7 mouse cellular contexts compared by ENCODE assay signal in the genomic region with DNA sequence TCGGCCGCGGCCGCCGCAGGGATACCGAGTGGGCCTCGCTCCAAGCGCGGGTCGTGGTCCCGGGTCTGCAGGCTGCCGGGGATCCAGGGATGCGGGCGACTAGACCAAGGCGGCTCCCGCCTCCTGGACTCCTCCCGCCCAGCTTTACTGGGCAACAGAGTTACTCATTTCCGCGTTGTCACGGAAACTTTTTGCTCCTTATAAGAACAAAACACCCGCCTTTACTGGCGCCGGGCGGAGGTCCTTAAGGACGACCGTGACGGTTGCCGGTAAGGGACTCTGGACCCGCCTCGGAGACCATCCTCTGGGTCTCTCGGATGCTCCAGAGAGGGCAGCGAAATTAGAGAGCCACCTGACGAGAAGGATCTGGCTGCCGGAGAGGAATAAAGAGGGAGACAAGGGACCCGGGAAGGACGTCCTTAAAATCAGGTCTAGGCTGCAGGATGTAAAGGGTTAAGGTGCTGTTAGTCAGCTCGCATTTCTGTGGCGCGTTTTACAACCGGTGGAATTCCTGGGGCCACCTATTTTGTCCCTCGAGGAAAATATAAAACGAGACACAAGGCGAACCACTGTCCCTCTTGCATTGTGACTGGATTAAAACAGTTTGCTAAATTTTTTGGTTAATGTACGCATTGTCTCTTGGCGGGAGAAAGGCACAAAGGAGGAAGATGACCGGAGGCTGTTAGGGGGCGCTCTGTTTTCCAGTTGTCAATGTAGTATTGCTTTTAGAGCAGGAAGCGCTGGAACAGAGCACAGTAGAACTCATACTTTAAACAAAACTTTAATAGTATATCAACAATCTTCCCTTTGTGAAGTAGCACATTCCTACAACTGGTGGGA. TPM values are rescaled to one million over a fixed set of nuclear protein-coding genes. Genes with fewer than 3 reads are reported as not detected.
DNase-seq lines count a peak whose midpoint lies in the region; ATAC-seq and TF ChIP-seq lines count a peak whose summit lies in the region.

A gene (minus strand): TSS at position 162 of the 840 bp plus-strand sequence.
A gene (minus strand): TSS at position 174 of the 840 bp plus-strand sequence.

- H3K27ac ChIP-seq in embryonic facial prominence, embryonic 13.5 days, result peak within 1 kb of the TSS; percentile 97
- H3K27ac ChIP-seq in limb, embryonic 13.5 days, result peak within 1 kb of the TSS; percentile 90
- peak within 1 kb of the TSS; percentile 82 for H3K27ac ChIP-seq in midbrain, embryonic 15.5 days
- peak within 1 kb of the TSS; percentile 95 for H3K27ac ChIP-seq in spleen, adult 2 months (ENCODE audit: insufficient read depth, low read length)

- peak; percentile 80 for TF ChIP-seq POLR2A in spleen, adult 2 months (IDR thresholded peaks at IDR 0.05; ENCODE audit: low read depth, low read length)

- peak within 1 kb of the TSS; percentile 93 for H3K9ac ChIP-seq in embryonic facial prominence, embryonic 13.5 days
- peak within 1 kb of the TSS; percentile 88 for H3K9ac ChIP-seq in limb, embryonic 13.5 days
- H3K9ac ChIP-seq in midbrain, embryonic 15.5 days, result peak within 1 kb of the TSS; percentile 68

- under 1% methylated on average over 48 of the region's 48 CpGs for WGBS in embryonic facial prominence, embryonic 13.5 days
- WGBS in limb, embryonic 13.5 days, result under 1% methylated on average over 48 of the region's 48 CpGs
- under 1% methylated on average over 48 of the region's 48 CpGs for WGBS in midbrain, embryonic 15.5 days
- under 1% methylated on average over 48 of the region's 48 CpGs for WGBS in spleen, adult 2 months

- no peak for TF ChIP-seq CTCF in spleen, adult 2 months (IDR thresholded peaks at IDR 0.05; ENCODE audit: extremely low read depth, insufficient read depth, insufficient read length, insufficient replicate concordance)

- 0 out of 2 replicates have a peak, but pooled peaks cover 2% of the 10 kb centered on the region for H3K36me3 ChIP-seq in embryonic facial prominence, embryonic 13.5 days
- H3K36me3 ChIP-seq in limb, embryonic 13.5 days, result 0 out of 2 replicates have a peak, but pooled peaks cover 2% of the 10 kb centered on the region
- H3K36me3 ChIP-seq in midbrain, embryonic 15.5 days (replicated peaks), result no peaks in the 10 kb centered on the region
- no peaks in the 10 kb centered on the region for H3K36me3 ChIP-seq in spleen, adult 2 months (ENCODE audit: control insufficient read depth, insufficient read depth, low read length)

- ATAC-seq in embryonic facial prominence, embryonic 13.5 days (ENCODE audit: insufficient number of reproducible peaks, insufficient read depth, low FRiP score, low TSS enrichment, low read depth), result peak; percentile 84
- ATAC-seq in limb, embryonic 13.5 days (ENCODE audit: low FRiP score, low read depth), result peak; percentile 83
- peak; percentile 73 for ATAC-seq in midbrain, embryonic 15.5 days (replicated peaks)

- peak within 1 kb of the TSS; percentile 83 for H3K4me2 ChIP-seq in embryonic facial prominence, embryonic 13.5 days
- H3K4me2 ChIP-seq in limb, embryonic 13.5 days (replicated peaks), result peak within 1 kb of the TSS; percentile 86
- peak within 1 kb of the TSS; percentile 90 for H3K4me2 ChIP-seq in midbrain, embryonic 15.5 days

- peak; percentile 88 for DNase-seq in adrenal gland, adult 2 months
- peak; percentile 93 for DNase-seq in heart, adult 8-10 months (ENCODE audit: low spot score)
- DNase-seq in kidney, adult 8-10 months, result peak; percentile 76 to 77
- DNase-seq in spleen, adult 2 months (ENCODE audit: low read depth in 1 of 2, low spot score in 2 of 2), result peak; percentile 80 to 83

- no peaks in the 10 kb centered on the region for H3K27me3 ChIP-seq in embryonic facial prominence, embryonic 13.5 days
- H3K27me3 ChIP-seq in limb, embryonic 13.5 days, result no peaks in the 10 kb centered on the region
- H3K27me3 ChIP-seq in midbrain, embryonic 15.5 days (replicated peaks), result no peaks in the 10 kb centered on the region
- H3K27me3 ChIP-seq in spleen, adult 2 months (ENCODE audit: control insufficient read depth, insufficient read depth, low read length), result no peaks in the 10 kb centered on the region

- no peaks in the 10 kb centered on the region for H3K9me3 ChIP-seq in embryonic facial prominence, embryonic 13.5 days
- H3K9me3 ChIP-seq in limb, embryonic 13.5 days, result no peaks in the 10 kb centered on the region
- no peaks in the 10 kb centered on the region for H3K9me3 ChIP-seq in midbrain, embryonic 15.5 days

- peak within 1 kb of the TSS; percentile 89 for H3K4me3 ChIP-seq in embryonic facial prominence, embryonic 13.5 days
- H3K4me3 ChIP-seq in limb, embryonic 13.5 days, result peak within 1 kb of the TSS; percentile 92
- H3K4me3 ChIP-seq in midbrain, embryonic 15.5 days, result peak within 1 kb of the TSS; percentile 83
- H3K4me3 ChIP-seq in spleen, adult 2 months (ENCODE audit: extremely low read depth, insufficient read depth, insufficient read length), result peak within 1 kb of the TSS; percentile 77

- peaks cover 34% of the 10 kb centered on the region for H3K4me1 ChIP-seq in embryonic facial prominence, embryonic 13.5 days
- peaks cover 40% of the 10 kb centered on the region for H3K4me1 ChIP-seq in limb, embryonic 13.5 days
- peaks cover 25% of the 10 kb centered on the region for H3K4me1 ChIP-seq in midbrain, embryonic 15.5 days
- H3K4me1 ChIP-seq in spleen, adult 2 months (ENCODE audit: control insufficient read depth, insufficient read depth, insufficient read length), result peaks cover 22% of the 10 kb centered on the region; the same call in 1 of the 2 replicates

RNA-seq across cellular contexts. Expression of the first gene that starts in this region (rescaled TPM):
- not detected for total RNA-seq in adrenal gland, adult 2 months (2021)
- polyA plus RNA-seq in adrenal gland, adult 2 months (2012; rRNA removed), result 0.06 TPM in 1 of 2 replicates, not detected in the other
- polyA plus RNA-seq in embryonic facial prominence, embryonic 13.5 days (2015; fragmentation: Nextera tagmentation; extraction: Ambion mirVana), result 0.20 and 0.29 TPM in 2 replicates
- under 1 TPM in 3 of 4 experiments, not detected in 1; 0.08 to 0.23 (median 0.22) TPM for total RNA-seq in heart, adult 8-10 months (2022)
- 0.08 and 0.09 TPM in 2 replicates for polyA plus RNA-seq in limb, embryonic 13.5 days (2015; fragmentation: Nextera tagmentation; extraction: Ambion mirVana)
- 1.5 and 1.8 TPM in 2 replicates for polyA plus RNA-seq in midbrain, embryonic 15.5 days (2015; fragmentation: Nextera tagmentation; extraction: Ambion mirVana)
- not detected in 2 replicates for polyA plus RNA-seq in spleen, adult 2 months (2012; rRNA removed)

RNA-seq across cellular contexts. Expression of the second gene that starts in this region (rescaled TPM):
- 10 to 100 TPM; 18.5 to 19.0 TPM for total RNA-seq in adrenal gland, adult 2 months (2021)
- polyA plus RNA-seq in adrenal gland, adult 2 months (2012; rRNA removed), result 9.8 and 12.8 TPM in 2 replicates
- 14.4 and 16.5 TPM in 2 replicates for polyA plus RNA-seq in embryonic facial prominence, embryonic 13.5 days (2015; fragmentation: Nextera tagmentation; extraction: Ambion mirVana)
- total RNA-seq in heart, adult 8-10 months (2022), result 10 to 100 TPM in 2 of 4 experiments, 1 to 10 TPM in 2; 8.1 to 15.4 (median 11.5) TPM
- polyA plus RNA-seq in limb, embryonic 13.5 days (2015; fragmentation: Nextera tagmentation; extraction: Ambion mirVana), result 24.3 and 26.6 TPM in 2 replicates
- polyA plus RNA-seq in midbrain, embryonic 15.5 days (2015; fragmentation: Nextera tagmentation; extraction: Ambion mirVana), result 5.1 and 5.7 TPM in 2 replicates
- polyA plus RNA-seq in spleen, adult 2 months (2012; rRNA removed), result 16.9 and 21.1 TPM in 2 replicates

Comparison
In these comparisons a context has a peak if more than half of its experiments do, and no peak if none do; other contexts are left out.
1. Peak in every context shown above with its lines: DNase-seq, ATAC-seq, H3K4me3 ChIP-seq and H3K27ac ChIP-seq.